Mouse (Mus musculus) ES-E14 (cell line): ENCODE results near the gene Gm20671.

Experiments
- CHD2 ChIP-seq: IDR thresholded peaks from 2 replicates; pipeline ENCODE4 v1.6.1; 2014; ENCODE audit warnings: mild to moderate bottlenecking, low read depth, low read length, inconsistent platforms
- HCFC1 ChIP-seq: IDR thresholded peaks from 2 replicates; pipeline ENCODE4 v1.6.1; 2012; ENCODE audit warnings: low read length, inconsistent platforms, borderline replicate concordance; ENCODE audit not compliant: insufficient read depth

GRCm38 (mm10) chr5:32751736-32752135, 75.2 kb downstream of the Gm20671 start:
- TF ChIP-seq CHD2 (no peak), HCFC1 (no peak)
